Comparison of ENCODE assay signal across 10 mouse cellular contexts in the genomic region with DNA sequence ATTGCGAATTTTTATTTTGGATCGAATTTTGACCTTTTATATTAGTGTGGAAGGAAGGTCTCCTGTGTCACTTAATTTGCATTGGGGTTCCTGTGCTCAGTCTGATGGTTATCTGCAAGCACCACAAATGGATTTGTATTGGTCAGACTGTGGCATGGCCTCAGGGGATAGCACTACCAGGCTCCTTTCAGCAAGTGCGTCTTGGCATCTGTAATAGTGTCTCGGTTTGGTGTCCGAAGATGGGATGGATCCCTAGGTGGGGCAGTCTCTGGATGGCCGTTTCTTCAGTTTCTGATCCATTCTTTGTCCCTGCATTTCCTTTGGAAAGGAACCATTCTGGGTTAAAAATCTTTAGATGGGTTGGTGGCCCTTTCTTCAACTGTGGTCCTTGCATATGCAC.
"Had no signal": no experiment of that assay in that cellular context is flagged by ENCODE, and none has a peak within 500 bp of the region (broad histone marks: within the 10 kb centered on the region; RNA-seq: fewer than 3 reads in every experiment).

No protein-coding gene starts in this region.

- DNase-seq: kidney, postnatal 14 days; lung, adult 2 months; lung, postnatal 36 days; thymus, postnatal 14 days had no signal

- H3K27ac ChIP-seq: left cerebral cortex, adult 2 months; limb, embryonic 10.5 days; liver, embryonic 15.5 days; midbrain, embryonic 13.5 days; stomach, embryonic 15.5 days had no signal

- H3K9ac ChIP-seq: liver, embryonic 15.5 days; midbrain, embryonic 13.5 days; stomach, embryonic 15.5 days had no signal

- H3K4me1 ChIP-seq: limb, embryonic 10.5 days; liver, embryonic 15.5 days; midbrain, embryonic 13.5 days; stomach, embryonic 15.5 days had no signal

- H3K36me3 ChIP-seq: limb, embryonic 10.5 days; liver, embryonic 15.5 days; midbrain, embryonic 13.5 days; stomach, embryonic 15.5 days had no signal

- H3K27me3 ChIP-seq: liver, embryonic 15.5 days; midbrain, embryonic 13.5 days; stomach, embryonic 15.5 days had no signal

- H3K4me2 ChIP-seq: liver, embryonic 11.5 days; liver, embryonic 15.5 days; midbrain, embryonic 13.5 days; stomach, embryonic 15.5 days had no signal

- H3K9me3 ChIP-seq: limb, embryonic 10.5 days had no signal

- H3K4me3 ChIP-seq: left cerebral cortex, adult 2 months; limb, embryonic 10.5 days; liver, embryonic 15.5 days; midbrain, embryonic 13.5 days; stomach, embryonic 15.5 days had no signal
